Mouse (Mus musculus) NIH3T3 (cell line): ENCODE measurements around the gene Atp13a1.
A peak's percentile ranks its signal among the peaks of the same experiment; 100 is the strongest.

Experiments
- DNase-seq: peaks from one replicate; pipeline ENCODE4 v3.0.0-alpha.2; 2012; ENCODE audit warnings: low read depth

The Atp13a1 gene

GRCm38 (mm10) chr8:69790773-69791367 lies at the start of gene Atp13a1, which contains the start of gene Zfp866:
Atp13a1 (plus strand) TSS chr8:69791163.
Zfp866 (minus strand) TSS chr8:69791178.
- peak; percentile 89 for DNase-seq

- DNase-seq = peak; percentile 16
Measured at GRCm38 (mm10) chr8:69741231-69741630, 49.7 kb upstream of the Atp13a1 start.

GRCm38 (mm10) chr8:69749544-69750454 lies 41.2 kb upstream of the Atp13a1 start, which contains the start of gene Zfp963:
Zfp963 (minus strand) TSS chr8:69749970.
- peak; percentile 98 for DNase-seq

GRCm38 (mm10) chr8:69752437-69752836 lies 38.5 kb upstream of the Atp13a1 start:
- no peak for DNase-seq

GRCm38 (mm10) chr8:69758316-69758715 lies 32.6 kb upstream of the Atp13a1 start:
- DNase-seq = no peak

- no peak for DNase-seq
Measured at GRCm38 (mm10) chr8:69761814-69762445, 29.0 kb upstream of the Atp13a1 start.

GRCm38 (mm10) chr8:69771221-69771620 lies 19.7 kb upstream of the Atp13a1 start:
- no peak for DNase-seq

GRCm38 (mm10) chr8:69772106-69772505 lies 18.9 kb upstream of the Atp13a1 start:
- no peak for DNase-seq

- peak; percentile 97 for DNase-seq
Measured at GRCm38 (mm10) chr8:69774503-69775148, 16.3 kb upstream of the Atp13a1 start, which contains the start of gene Gm20422. Gm20422 (minus strand) TSS chr8:69774886.

GRCm38 (mm10) chr8:69775149-69775534 lies 15.8 kb upstream of the Atp13a1 start:
- DNase-seq = no peak

- no peak for DNase-seq
Measured at GRCm38 (mm10) chr8:69777111-69777510, 13.9 kb upstream of the Atp13a1 start.

- DNase-seq = no peak
Measured at GRCm38 (mm10) chr8:69789105-69789504, 1.9 kb upstream of the Atp13a1 start.

GRCm38 (mm10) chr8:69789731-69790130 lies 1.2 kb upstream of the Atp13a1 start:
- no peak for DNase-seq

GRCm38 (mm10) chr8:69790364-69790763 lies 599 bp upstream of the Atp13a1 start:
- peak; percentile 27 for DNase-seq

- peak; percentile 35 for DNase-seq
Measured at GRCm38 (mm10) chr8:69791415-69792068, 579 bp downstream of the Atp13a1 start.

- no peak for DNase-seq
Measured at GRCm38 (mm10) chr8:69793666-69794065, 2.7 kb downstream of the Atp13a1 start.

- DNase-seq = no peak
Measured at GRCm38 (mm10) chr8:69794096-69794495, 3.1 kb downstream of the Atp13a1 start.

GRCm38 (mm10) chr8:69794901-69795300 lies 3.9 kb downstream of the Atp13a1 start:
- no peak for DNase-seq

GRCm38 (mm10) chr8:69796721-69797345 lies 5.9 kb downstream of the Atp13a1 start:
- DNase-seq = no peak

- no peak for DNase-seq
Measured at GRCm38 (mm10) chr8:69797661-69798060, 6.7 kb downstream of the Atp13a1 start.

- DNase-seq = no peak
Measured at GRCm38 (mm10) chr8:69799261-69799660, 8.3 kb downstream of the Atp13a1 start.
